Mouse (Mus musculus) mesoderm, embryonic 11.5 days (tissue): ENCODE results near the gene Cyp2e1.
"Not testable (repeated sequence)": the region's sequence is repeated elsewhere in the genome, so short reads cannot be mapped to it uniquely, and the experiment has no call there.

Experiments used
- DNase-seq: peaks from one replicate; pipeline ENCODE4 v3.0.0-alpha.2; 2012; ENCODE audit warnings: low read depth, low spot score

The Cyp2e1 gene

DNA sequence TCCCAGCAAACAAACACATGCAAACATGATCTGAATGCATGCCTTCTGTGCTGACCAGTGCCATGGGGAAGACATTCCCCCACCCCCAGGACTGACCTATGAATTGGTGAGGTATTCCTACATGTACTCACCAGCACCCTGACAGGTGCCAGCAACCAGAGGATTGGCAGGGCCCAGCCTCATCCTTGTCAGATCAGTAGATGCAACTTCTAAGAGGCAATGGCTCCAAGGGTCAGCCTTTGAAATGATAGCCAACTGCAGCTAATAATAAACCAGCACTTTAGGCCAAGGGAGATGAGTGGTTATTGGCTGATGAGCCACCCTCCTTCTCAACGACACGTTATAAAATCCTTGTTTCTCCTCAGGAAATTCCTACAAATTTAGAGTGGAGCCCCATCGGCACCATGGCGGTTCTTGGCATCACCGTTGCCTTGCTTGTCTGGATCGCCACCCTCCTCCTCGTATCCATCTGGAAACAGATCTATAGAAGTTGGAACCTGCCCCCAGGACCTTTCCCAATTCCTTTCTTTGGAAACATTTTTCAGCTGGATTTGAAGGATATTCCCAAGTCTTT lies at the start of gene Cyp2e1:
Cyp2e1 (plus strand) TSS at position 293 of the 574 bp plus-strand sequence.
- no peak for DNase-seq

DNA sequence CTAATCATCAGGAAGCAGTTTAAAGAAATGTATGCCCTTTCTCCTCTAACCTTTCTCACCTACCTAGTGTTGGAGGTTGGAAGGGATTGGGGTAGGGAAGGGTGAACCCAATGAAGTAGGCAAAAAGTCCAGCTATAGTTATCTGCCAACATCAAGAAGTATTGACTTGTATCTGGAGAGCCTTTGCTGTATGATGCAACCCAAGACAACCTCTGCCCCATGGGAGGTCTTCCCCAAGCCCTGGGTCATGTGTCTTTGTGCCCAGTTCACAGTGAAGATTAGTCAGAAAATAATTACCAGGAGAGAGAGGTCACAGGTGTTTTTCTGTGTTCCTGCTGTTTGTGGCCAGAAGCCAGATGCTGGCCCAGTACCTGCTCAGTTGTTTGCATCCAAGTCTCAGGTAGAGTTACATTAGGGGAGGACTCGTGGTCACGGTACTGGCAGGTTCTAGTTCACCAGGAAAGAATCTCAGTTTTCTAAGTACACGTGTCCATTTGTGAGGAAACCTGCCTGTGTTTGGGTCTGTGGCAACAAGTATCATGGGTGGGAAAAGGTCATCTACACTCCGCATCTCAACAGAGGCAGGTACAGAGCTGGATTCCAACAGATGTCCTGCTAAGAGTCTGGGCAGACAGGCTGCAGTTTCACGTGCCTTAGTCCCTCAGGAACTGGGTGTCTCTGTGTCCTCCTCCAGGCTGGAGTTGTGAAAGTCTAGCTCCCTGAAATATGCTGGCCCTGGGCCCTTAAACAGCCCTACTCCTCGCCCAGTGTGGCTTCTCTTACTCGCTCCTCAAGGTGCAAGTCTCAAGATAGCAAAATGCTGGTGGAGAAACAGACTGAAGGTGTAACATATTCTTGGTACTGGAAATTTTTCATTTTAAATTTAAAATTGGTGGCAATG lies 46.1 kb upstream of the Cyp2e1 start:
- no peak for DNase-seq

DNA sequence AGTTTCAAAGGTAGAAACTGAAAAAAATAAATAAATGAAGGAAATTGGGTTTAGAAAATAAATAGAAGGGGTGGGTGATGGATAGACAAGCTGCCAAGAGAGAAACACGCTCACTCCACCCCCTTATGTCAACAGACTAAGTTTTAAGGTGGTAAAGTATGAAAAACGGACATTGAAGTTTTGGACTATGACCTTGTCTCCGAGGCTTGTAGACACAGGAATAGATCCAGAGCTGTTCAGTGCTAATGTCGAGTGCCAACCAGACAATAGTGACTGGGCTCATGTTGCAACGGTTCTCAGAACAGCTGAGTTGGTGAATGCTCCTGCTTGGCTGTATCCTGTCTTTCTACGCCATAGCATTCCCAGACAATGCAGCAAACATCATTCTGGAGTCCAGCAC lies 42.4 kb upstream of the Cyp2e1 start:
- no peak for DNase-seq

DNA sequence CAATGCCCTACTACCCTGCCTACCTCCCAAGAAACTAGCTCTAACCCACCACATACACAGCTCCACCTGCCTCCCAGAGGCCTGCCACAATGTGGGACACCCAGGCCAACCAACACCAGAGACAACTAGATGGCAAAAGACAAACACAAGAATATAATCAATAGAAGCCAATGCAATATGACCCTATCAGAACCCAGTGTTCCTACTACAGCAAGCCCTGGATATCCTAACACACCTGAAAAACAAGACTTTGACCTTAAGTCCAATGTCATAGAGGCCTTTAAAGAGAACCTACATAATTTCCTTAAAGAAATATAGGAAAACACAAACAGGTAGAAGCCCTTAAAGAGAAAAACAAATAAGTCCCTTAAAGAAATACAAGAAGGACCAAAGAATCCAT lies 38.0 kb upstream of the Cyp2e1 start:
- no peak for DNase-seq

DNA sequence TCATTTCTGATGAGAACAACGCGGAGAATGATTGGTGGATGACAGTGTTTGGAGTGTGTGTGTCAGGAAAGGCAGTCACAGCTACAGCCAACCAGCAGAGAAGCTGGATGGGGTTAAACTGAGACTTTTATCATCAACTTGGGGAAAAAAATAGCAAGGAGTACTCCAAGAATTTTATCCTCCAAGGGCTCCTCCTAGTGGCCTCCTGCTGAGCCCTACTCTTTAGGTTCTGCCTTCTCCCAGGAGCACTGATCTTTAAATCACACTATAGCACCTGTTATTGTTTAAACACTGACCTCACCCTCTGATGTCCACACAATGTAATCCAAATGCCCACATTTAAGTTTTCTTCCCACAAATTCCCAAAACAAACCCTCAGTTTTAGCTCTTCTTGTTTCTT lies 30.4 kb upstream of the Cyp2e1 start:
- no peak for DNase-seq

DNA sequence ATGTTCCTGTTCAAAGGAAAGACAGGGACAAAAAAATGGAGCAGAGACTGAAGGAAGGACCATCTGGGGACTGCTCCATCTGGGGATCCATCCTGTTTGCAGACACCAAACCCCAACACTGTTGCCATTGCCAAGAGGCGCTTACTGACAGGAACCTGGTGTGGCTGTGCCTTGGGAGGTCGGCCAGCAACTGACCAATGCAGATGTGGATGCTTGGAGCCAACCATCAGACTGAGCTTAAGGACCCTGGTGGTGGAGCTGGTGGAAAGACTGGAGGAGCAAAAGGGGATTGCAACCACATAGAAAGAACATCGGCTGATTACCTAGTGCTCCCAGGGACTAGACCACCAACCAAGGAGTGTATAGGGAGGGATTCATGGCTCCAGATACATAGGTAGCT lies 16.1 kb upstream of the Cyp2e1 start:
- no peak for DNase-seq

DNA sequence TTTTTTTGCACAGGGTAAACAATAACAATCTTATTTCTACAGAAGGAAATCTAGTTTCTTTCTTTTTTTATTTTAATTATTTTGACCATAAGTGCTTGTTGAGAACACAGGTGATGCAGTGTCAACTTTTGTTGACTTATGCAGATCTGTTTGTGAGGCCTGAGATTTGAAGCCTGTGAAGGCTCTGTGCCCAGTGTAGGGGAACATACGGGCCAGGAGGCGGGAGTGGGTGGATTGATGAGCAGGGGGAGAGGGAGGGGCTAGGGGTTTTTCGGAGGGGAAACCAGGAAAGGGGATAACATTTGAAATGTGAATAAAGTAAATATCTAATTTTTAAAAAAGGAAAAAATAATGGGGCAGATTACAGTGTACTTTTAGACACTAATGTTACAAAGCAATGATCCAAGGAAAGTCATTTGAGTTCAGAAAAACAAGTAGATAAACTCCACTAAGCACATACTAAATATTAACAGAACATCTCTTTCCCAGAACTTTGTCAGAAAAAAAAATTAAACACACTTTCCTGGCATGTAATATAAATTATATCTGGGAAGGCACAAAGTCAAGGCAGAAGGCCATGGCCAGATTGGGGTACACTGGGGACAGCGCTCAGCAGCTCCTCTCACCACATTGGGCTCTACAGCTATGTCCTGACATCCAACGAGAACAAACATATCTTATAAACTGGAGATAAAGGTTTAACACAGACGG lies 15.3 kb upstream of the Cyp2e1 start:
- DNase-seq = no peak

DNA sequence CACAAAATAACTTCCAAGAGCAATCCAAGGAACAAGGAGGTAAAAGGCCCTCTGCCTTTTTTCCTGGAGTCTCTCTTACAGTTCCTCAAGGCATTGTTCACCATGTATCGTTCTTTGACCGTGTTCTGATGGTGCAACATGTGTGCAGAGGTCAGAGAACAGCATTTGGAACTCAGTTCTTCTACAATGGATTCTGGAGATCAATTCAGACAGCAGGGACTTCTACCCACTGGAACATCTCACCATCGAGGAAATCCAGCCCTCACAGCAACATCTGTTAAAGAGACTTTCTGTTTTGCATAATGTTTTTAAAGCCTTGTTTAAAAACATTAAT lies 14.7 kb upstream of the Cyp2e1 start:
- DNase-seq = no peak

DNA sequence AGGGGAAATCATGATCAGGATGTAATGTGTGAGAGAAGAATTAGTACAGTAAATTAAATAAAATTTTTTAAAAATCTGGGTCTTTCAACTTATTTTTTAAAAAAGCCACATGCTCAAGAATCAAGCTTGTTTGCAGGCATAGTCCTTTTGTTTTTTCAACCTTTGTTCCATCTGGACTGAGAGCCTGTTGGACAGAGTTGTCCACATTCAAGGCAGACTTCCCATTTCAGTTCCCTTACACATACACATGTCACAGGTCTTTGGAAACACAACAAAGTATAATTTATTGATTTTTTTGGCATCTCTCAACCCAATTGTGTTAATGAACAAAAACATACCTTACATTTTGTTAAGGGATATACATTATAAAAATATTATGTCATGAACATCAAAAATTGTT lies 9.0 kb upstream of the Cyp2e1 start:
- no peak for DNase-seq

DNA sequence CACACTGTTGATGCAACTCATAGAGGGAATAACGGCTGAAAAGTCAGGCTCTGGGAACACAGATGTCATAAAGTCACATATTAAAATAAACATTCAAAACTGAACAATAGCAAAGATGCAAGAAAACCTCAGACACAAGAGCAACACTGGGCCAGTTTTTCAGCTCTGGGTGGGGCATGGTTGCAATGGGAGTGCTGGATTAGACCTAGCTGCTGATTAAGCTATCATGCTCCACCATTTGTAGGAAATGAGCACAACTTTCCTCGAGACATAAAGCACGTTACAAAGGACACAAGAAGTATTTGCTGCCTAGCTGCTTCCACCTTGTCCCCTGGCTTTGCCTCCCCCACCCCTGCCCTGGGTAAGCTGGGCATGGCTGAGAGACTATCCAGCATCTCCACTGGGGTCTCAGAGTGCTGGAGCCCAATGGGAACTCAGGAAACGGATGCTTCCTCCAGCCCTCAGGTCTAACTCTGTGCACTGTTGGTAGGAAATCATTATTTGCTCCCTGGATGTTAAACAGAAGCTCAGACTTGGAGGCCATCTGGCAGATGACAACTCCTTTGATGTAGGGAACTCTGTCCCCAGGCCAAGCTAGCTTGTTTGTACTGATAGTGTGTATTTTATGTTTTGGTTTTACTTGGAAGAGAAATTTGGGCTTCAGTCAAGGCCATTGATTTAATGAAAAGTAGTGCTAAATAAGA lies 7.2 kb upstream of the Cyp2e1 start:
- DNase-seq = no peak

DNA sequence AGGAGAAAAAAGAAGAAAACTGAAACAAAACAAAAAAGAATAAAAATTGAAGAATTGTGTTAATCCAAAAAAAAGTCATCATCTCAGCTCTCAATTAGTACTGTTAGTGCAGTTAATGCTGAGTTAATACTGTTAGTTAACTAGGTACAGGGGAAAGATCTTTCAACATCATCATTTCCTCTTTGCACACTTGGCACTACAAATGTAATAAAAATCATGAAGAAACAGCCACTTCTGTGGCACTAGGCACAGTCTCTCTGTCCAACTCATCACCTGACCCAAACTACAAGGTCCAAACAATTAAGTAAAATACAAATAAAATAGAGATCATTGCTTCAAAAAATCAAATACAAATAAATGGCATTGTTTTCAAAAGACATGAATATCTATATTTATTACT lies 2.9 kb upstream of the Cyp2e1 start:
- DNase-seq = no peak

DNA sequence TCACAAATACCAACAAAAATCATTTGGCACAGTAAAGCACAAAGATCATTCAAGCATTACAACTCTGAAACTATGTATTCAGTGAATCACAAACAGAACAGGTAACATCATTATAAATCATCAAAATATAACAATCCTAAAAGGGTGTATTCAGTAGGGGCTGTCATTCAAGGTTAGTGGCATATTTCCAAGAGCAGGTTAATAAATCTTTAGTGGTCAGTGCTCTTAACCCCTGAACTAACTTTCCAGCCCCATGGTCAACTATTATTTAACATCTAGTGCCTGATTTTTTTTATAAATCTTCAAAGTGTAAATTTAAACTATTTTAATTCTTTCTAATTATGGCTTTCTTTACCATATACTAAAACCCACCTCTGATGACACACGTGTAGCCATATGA lies 1.9 kb downstream of the Cyp2e1 start:
- not testable (repeated sequence) for DNase-seq

DNA sequence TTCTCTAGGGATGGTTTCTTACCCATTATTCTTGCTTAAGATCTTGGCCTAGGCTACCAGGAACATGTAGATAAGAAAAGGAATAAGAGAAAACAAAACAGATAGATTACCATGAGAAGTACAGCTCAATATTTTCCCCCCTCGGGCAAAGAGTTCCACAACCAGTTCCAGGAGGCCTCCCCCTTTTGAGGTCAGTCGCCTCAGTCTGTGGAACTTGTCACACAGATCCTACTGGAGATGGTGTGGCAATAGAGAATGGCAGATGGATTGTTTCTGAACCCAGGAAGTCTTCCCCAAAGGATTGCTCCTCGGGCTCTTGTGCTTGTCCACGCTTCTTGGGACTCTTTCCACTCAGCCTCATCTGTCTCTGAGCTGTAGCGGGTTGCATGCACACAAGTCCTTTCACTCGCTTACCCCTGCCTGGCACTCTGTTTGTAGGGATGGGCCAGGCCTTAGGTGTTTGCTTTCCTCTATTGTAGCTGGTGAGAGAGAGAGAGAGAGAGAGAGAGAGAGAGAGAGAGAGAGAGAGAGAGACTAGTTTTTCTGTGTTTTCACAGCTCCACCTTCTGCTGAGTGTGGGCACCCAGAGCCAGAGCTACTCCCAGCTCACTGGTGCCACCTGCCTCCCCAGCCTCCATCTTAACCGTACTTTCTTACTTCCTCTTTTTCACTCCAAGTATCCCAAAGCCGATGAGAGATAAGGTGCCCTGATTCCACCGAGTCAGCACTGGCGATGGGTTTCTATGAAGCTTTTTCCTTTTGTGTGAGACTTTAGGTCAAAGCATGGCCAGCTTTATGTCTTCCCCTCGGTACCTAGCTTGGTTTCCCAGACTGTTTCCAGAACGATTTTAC lies 2.6 kb downstream of the Cyp2e1 start:
- DNase-seq = no peak

DNA sequence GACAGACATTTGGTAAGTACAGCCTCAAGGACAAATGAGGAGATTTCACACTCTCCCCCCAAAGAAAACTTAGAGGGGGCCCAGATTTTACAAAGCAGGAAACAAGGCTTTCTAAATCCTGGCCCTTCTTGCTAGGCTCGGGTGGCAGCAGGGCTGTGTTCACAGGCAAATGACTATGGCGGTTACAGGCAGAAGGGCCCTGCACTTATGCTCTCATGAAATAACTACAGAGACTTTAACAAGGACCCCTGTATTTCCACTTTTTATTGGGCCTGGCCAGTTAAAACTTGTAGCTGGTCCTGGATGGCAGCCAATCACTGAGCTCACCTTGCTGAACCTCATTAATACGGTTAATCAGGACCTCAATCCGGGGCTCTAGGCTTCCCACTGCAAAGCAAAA lies 17.0 kb downstream of the Cyp2e1 start:
- no peak for DNase-seq

DNA sequence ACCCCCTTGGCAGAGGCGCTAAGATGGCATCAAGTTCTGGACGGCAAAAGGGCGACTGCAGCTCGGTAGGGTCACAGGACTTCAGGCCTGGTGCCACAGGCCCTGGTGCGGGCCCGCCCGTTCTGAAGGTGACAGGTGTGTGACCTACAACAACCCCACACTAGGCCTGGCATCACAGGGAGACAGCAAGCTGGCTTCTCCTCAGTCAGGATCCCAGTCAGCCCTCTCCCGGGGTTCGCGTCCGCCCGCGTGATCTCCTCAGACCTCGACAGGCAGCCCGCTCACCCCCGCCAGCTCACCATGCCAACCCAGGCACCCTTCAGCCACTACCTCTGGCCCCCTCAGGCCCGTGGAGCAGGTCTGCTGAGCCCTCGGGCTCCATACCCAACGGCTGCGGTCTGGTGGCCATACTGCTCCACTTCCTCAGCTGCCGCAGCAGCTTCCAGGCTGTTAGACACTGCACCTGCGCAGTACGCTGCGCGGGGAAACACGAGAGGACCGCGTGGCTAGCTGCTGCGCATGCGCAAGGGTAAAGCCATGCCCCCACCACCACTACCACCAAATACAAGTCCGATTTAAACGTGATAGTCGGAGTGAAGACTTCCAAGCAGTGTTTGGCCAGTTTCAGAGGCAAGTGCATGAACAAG lies 24.0 kb downstream of the Cyp2e1 start, which contains the start of gene Syce1:
Syce1 (minus strand) TSS at position 447 of the 647 bp plus-strand sequence.
- no peak for DNase-seq

DNA sequence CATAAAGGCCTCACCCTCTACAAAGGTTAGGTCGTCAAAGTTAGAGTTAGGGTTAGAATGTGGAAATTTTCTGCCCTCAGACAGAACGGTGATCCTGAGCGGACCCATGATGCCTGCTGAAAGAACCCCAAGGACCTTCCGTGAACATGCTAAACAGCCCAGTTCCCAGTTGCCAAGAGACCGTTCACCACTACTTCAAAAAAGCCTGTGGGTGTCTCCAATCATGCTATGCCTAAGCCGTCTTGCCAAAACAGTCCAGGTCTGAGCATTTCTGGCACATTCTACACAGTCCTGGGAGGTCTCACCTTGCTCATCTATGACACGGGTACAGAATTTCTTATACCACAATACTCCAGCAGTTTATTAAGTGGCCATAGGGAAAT lies 24.5 kb downstream of the Cyp2e1 start:
- no peak for DNase-seq

DNA sequence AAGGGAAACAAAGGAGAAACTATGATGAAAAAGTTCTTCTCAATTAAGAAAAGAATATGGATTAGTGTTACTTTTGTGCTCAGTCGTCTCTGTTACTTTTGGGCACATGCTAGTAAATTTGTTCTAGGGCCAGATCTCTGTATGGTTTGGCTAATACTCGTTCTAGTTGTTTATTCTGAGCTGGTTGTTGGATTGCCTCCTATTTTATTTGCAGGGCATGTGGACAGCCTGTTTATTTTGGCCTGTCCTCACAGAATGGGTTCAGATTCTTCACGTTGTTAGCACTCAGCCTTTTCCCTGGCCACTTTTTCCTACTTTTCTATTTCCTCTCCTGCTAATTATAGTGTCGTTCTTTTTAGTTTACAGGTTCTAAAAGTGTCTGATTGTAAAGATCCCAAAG lies 30.0 kb downstream of the Cyp2e1 start:
- no peak for DNase-seq

DNA sequence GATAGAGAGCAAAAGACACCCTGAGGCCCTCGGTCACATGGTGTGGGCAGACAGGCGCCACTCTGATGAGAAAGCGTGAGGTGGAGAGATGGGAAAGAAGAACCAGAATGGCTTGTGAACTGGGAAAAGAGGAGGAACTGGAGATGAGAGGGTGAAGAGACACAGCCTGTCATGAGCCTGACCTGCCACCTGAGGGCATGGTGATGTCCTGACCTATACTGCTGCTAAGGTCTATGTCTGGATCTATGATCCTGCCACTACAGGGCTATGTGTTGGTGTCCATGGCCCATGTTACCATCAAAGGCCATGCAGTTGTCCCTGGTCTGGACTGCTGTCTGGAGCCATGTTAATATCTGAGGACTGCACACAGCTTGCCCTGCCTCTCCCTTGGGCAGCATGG lies 34.1 kb downstream of the Cyp2e1 start:
- DNase-seq = no peak

DNA sequence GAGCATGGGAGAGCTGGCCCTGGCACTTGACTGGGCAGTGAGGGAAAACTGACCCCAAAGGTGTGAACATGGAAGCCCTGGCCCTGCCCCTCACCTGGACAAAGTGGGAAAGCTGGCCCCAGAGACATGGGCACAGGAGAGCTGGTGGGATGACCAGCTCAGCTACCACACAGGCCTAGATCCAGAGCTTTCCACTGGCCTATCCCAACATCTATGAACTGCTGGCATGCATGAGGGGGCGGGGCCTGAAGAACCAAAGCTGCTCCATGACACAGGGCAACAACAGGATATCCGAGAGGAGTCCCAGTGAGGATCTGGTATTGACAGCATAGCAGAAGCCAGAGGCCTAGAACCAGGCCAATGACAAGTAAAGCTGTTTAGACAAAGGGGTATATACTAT lies 34.7 kb downstream of the Cyp2e1 start:
- no peak for DNase-seq

DNA sequence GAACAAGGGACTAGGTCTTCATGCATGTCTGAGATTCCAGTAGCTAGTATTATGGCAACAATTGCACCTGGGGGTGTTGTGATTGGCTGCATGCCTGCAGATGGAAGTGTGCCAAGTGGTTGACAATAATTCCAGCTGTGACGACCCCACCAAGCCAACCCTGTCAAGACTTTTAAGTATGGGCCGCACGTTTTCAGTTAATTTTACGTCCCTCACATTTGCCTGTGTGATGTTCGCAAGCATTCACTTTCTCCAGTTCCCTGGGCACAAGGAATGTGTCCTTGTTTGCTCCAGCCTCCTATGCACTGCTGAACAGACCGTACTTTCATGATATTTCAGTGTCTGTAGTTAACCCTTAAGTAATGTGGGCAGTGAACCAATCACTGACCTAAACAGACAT lies 39.1 kb downstream of the Cyp2e1 start:
- peak; percentile 4 for DNase-seq

DNA sequence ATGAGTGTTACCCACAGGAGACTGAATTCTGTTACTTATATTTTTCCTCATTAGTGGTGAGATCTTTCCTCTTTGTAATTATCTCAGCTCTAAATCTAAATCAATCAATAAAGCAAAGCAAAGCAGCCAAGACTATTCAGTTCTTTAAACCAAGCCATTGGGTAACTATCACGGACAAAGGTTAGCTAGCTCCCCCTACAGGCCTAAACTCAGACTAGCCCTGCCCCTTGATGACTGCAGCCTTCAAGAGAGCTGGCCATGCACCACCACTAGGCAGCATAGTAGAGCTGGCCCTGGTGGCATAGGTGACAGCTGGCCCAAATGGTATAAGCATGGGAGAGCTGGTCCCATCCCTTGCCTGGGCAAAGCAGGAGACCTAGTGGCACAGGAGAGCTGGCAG lies 42.2 kb downstream of the Cyp2e1 start:
- DNase-seq = peak; percentile 24
